Mouse (Mus musculus): ENCODE results near the gene Pax4.
A peak's percentile ranks its signal among the peaks of the same experiment; 100 is the strongest.

Gene Pax4

GRCm38 (mm10) chr6:28447937-28448336 lies 1.2 kb downstream of the Pax4 start:
- DNase-seq (ENCODE audit: low read depth, low spot score) = no peak

- no peak for DNase-seq (ENCODE audit: low read depth, low spot score)
Observed at GRCm38 (mm10) chr6:28431538-28431855, 17.7 kb downstream of the Pax4 start.

- no peak for DNase-seq (ENCODE audit: low read depth, low spot score)
Observed at GRCm38 (mm10) chr6:28430795-28431537, 18.2 kb downstream of the Pax4 start.

GRCm38 (mm10) chr6:28429870-28430269 lies 19.3 kb downstream of the Pax4 start:
- DNase-seq (ENCODE audit: low read depth, low spot score) = no peak

- DNase-seq (ENCODE audit: low read depth, low spot score) = no peak
Observed at GRCm38 (mm10) chr6:28428290-28428689, 20.9 kb downstream of the Pax4 start, which contains the start of gene Gcc1. Gene Gcc1 (minus strand): TSS chr6:28428390.

GRCm38 (mm10) chr6:28427096-28427839 lies 21.9 kb downstream of the Pax4 start, which contains the start of gene Fscn3:
Gene Fscn3 (plus strand): TSS chr6:28427789.
- DNase-seq (ENCODE audit: low read depth, low spot score) = peak; percentile 74

GRCm38 (mm10) chr6:28425019-28425418 lies 24.1 kb downstream of the Pax4 start:
- DNase-seq (ENCODE audit: low read depth, low spot score) = no peak

GRCm38 (mm10) chr6:28423767-28424695 lies 25.1 kb downstream of the Pax4 start:
- DNase-seq (ENCODE audit: low read depth, low spot score) = peak; percentile 62

- peak; percentile 95 for DNase-seq (ENCODE audit: low read depth, low spot score)
Observed at GRCm38 (mm10) chr6:28423313-28423712, 25.8 kb downstream of the Pax4 start, which contains the start of gene Arf5. Gene Arf5 (plus strand): TSS chr6:28423560.

GRCm38 (mm10) chr6:28422651-28423290 lies 26.4 kb downstream of the Pax4 start:
- peak; percentile 9 for DNase-seq (ENCODE audit: low read depth, low spot score)

GRCm38 (mm10) chr6:28421469-28422000 lies 27.6 kb downstream of the Pax4 start:
- DNase-seq (ENCODE audit: low read depth, low spot score) = peak; percentile 98

GRCm38 (mm10) chr6:28420865-28421264 lies 28.3 kb downstream of the Pax4 start:
- no peak for DNase-seq (ENCODE audit: low read depth, low spot score)

- DNase-seq (ENCODE audit: low read depth, low spot score) = no peak
Observed at GRCm38 (mm10) chr6:28420361-28420760, 28.8 kb downstream of the Pax4 start.

GRCm38 (mm10) chr6:28419673-28420072 lies 29.5 kb downstream of the Pax4 start:
- no peak for DNase-seq (ENCODE audit: low read depth, low spot score)

GRCm38 (mm10) chr6:28418449-28418848 lies 30.7 kb downstream of the Pax4 start:
- DNase-seq (ENCODE audit: low read depth, low spot score) = no peak

GRCm38 (mm10) chr6:28416981-28417380 lies 32.2 kb downstream of the Pax4 start:
- no peak for DNase-seq (ENCODE audit: low read depth, low spot score)

- DNase-seq (ENCODE audit: low read depth, low spot score) = no peak
Observed at GRCm38 (mm10) chr6:28411236-28411635, 37.9 kb downstream of the Pax4 start.

GRCm38 (mm10) chr6:28410053-28410452 lies 39.1 kb downstream of the Pax4 start:
- peak; percentile 53 for DNase-seq (ENCODE audit: low read depth, low spot score)

- DNase-seq (ENCODE audit: low read depth, low spot score) = peak; percentile 41
Observed at GRCm38 (mm10) chr6:28399791-28400190, 49.4 kb downstream of the Pax4 start.

GRCm38 (mm10) chr6:28398726-28399125 lies 50.4 kb downstream of the Pax4 start:
- DNase-seq (ENCODE audit: low read depth, low spot score) = peak; percentile 10

- DNase-seq (ENCODE audit: low read depth, low spot score) = peak; percentile 43
Observed at GRCm38 (mm10) chr6:28397681-28398203, 51.4 kb downstream of the Pax4 start, which contains the start of gene Zfp800. Gene Zfp800 (minus strand): TSS chr6:28398005.

Data from CD4-positive, CD25-positive, alpha-beta regulatory T cell, adult 2 months (primary cell).